Mouse (Mus musculus) ES-E14 (cell line): ENCODE data around the gene Fbxo47. TPM values are rescaled to one million over a fixed set of nuclear protein-coding genes. Genes with fewer than 3 reads are reported as not detected.

Experiments
- DNase-seq: peaks from one replicate; pipeline ENCODE4 v3.0.0-alpha.2; 2013; ENCODE audit warnings: low read depth, low spot score
- H3K27ac ChIP-seq: 2 replicates; pipeline ENCODE4 v1.5.1; 2012; ENCODE audit warnings: low read depth, mild to moderate bottlenecking, low read length, moderate library complexity, mixed read lengths; ENCODE audit not compliant: poor library complexity, insufficient read depth, severe bottlenecking
- H3K36me3 ChIP-seq: 2 replicates; pipeline ENCODE4 v1.6.1; 2012; ENCODE audit warnings: mild to moderate bottlenecking, low read length, moderate library complexity, mixed read lengths; ENCODE audit not compliant: control insufficient read depth, poor library complexity, insufficient read depth, severe bottlenecking
- H3K4me1 ChIP-seq, 2 experiments: fragments of 150-350 bp in 1 of 2; sonication (generic) in 1 of 2; 2 replicates each; pipeline ENCODE4 v1.6.1; 2012; ENCODE audit warnings: low read length in 2 of 2, mild to moderate bottlenecking in 1 of 2, mixed read lengths in 1 of 2; ENCODE audit not compliant: control insufficient read depth in 2 of 2, insufficient read depth in 2 of 2, poor library complexity in 1 of 2
- H3K4me3 ChIP-seq, 2 experiments: fragments of 150-350 bp in 1 of 2; sonication (generic) in 1 of 2; 2 replicates each; pipeline ENCODE4 v1.5.1; 2012; ENCODE audit warnings: low read length in 2 of 2, low read depth in 1 of 2, mild to moderate bottlenecking in 1 of 2, mixed read lengths in 1 of 2; ENCODE audit not compliant: insufficient read depth in 1 of 2, poor library complexity in 1 of 2, severe bottlenecking in 1 of 2
- H3K9ac ChIP-seq: 2 replicates; pipeline ENCODE4 v1.6.1; 2012; ENCODE audit warnings: low read depth, mild to moderate bottlenecking, low read length, mixed read lengths; ENCODE audit not compliant: poor library complexity, insufficient read depth, severe bottlenecking
- H3K9me3 ChIP-seq: fragments of 150-350 bp; sonication (generic); 2 replicates; pipeline ENCODE4 v1.6.1; 2012; ENCODE audit warnings: low read depth, mild to moderate bottlenecking, low read length; ENCODE audit not compliant: control insufficient read depth, insufficient read depth
- CHD2 ChIP-seq: IDR thresholded peaks from 2 replicates; pipeline ENCODE4 v1.6.1; 2014; ENCODE audit warnings: mild to moderate bottlenecking, low read depth, low read length, inconsistent platforms
- HCFC1 ChIP-seq: IDR thresholded peaks from 2 replicates; pipeline ENCODE4 v1.6.1; 2012; ENCODE audit warnings: low read length, inconsistent platforms, borderline replicate concordance; ENCODE audit not compliant: insufficient read depth
- MAFK ChIP-seq: IDR thresholded peaks from 2 replicates; pipeline ENCODE4 v1.6.1; 2014; ENCODE audit warnings: mild to moderate bottlenecking, low read depth, low read length, inconsistent platforms; ENCODE audit not compliant: insufficient read depth
- ZC3H11A ChIP-seq: IDR thresholded peaks from 2 replicates; pipeline ENCODE4 v1.6.1; 2012; ENCODE audit warnings: low read depth, mild to moderate bottlenecking, inconsistent platforms, low read length, borderline replicate concordance
- ZNF384 ChIP-seq: IDR thresholded peaks from 2 replicates; pipeline ENCODE4 v1.6.1; 2012; ENCODE audit warnings: low read depth, low read length, inconsistent platforms
- in situ Hi-C, 2 experiments: fragments of 600-800 bp; cut with MboI; formaldehyde crosslinking; loops; one replicate each; pipeline ENCODE4 v1.15.1; 2025; ENCODE audit warnings: low sequenced_read_pairs in 2 of 2, inconsistent platforms in 1 of 2; ENCODE audit not compliant: unreplicated experiment in 2 of 2
- total RNA-seq: library from RNA; depleted of rRNA; stranded (reverse); fragments of 300-350 nt; gene quantifications from 2 replicates; pipeline ENCODE4 v1.2.3, GENCODE M21; 2012

The Fbxo47 gene
- total RNA-seq, 1 experiment, result 4.1 TPM

DNA sequence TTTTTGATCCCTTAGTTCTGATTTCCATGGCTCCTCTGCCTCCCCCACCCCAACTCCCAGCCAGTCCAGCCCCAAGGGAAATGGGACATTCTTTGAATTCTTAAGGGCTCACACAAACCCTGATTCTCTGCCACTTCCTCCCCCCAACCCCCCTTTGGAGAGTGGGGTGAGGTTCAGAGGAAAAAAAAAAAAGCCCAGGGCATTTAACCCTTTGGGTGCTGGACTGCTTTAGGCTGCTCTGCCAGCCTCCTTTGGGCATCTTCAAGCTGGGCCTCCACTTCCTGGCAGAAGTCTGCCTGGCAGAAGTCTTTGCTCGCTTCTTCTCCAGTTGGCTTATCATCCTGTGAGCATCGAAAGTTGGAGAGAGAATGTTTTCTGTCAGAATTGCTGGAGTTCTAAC lies 75.9 kb downstream of the Fbxo47 start:
- H3K4me1 ChIP-seq, result peaks cover 14 to 63% of the 10 kb centered on the region in 2 experiments
- H3K36me3 ChIP-seq, result peaks cover 40% of the 10 kb centered on the region
- H3K9ac ChIP-seq, result no peak overlapping the region; the same call in 1 of the 2 replicates
- H3K9me3 ChIP-seq, result no peaks in the 10 kb centered on the region
- DNase-seq, result no peak
- in situ Hi-C loops, result no loop called here
- peak overlapping the region in 1 of 2 experiments; percentile 35; a peak in 2 of 4 replicates for H3K4me3 ChIP-seq
- no peak for TF ChIP-seq HCFC1
- 0 out of 2 replicates have a peak, but pooled peaks have one; percentile 17 for TF ChIP-seq CHD2
- TF ChIP-seq ZNF384, result peak; percentile 98
- H3K27ac ChIP-seq, result peak overlapping the region; percentile 84

DNA sequence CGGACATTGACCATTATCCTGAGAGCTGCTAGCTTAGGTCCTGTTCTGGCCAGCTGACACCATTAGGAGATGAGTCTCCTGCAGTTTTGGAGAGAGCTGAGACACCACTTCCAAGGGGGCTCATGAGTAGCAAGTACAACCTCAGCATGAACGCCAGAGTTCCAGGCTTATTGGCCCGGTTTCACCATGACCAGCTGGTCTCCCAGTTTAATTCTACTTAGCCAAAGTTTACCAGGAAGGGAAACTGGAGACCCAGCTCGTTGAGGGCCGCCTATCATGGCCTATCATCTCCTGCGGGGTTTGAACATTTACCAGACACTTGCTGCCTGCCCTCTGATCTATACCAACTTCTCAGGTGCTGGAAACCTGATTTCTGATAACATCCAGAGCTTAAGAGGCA lies 76.3 kb downstream of the Fbxo47 start:
- H3K4me3 ChIP-seq, result peak overlapping the region in 1 of 2 experiments; percentile 35; a peak in 1 of 4 replicates
- H3K9me3 ChIP-seq, result no peaks in the 10 kb centered on the region
- peaks cover 38% of the 10 kb centered on the region for H3K36me3 ChIP-seq
- H3K27ac ChIP-seq, result peak overlapping the region; percentile 81
- TF ChIP-seq ZC3H11A (no peak), CHD2 (no peak), MAFK (no peak)
- peaks cover 12 to 60% of the 10 kb centered on the region in 2 experiments; a peak in 3 of 4 replicates for H3K4me1 ChIP-seq
- in situ Hi-C loops, result no loop called here
- H3K9ac ChIP-seq, result peak overlapping the region; percentile 20; the same call in 1 of the 2 replicates
- DNase-seq, result no peak

GRCm38 (mm10) chr11:97806613-97806964 lies 77.4 kb downstream of the Fbxo47 start:
- Histone ChIP-seq H3K4me3 (peak overlapping the region; percentile 5 to 37; a peak in 3 of 4 replicates), H3K27ac (peak overlapping the region; percentile 48; the same call in 1 of the 2 replicates), H3K9me3 (no peaks in the 10 kb centered on the region), H3K4me1 (peaks cover 17 to 54% of the 10 kb centered on the region in 2 experiments; a peak in 3 of 4 replicates), H3K36me3 (peaks cover 34% of the 10 kb centered on the region), H3K9ac (no peak overlapping the region)
- in situ Hi-C loops, result no loop called here
- no peak for TF ChIP-seq ZC3H11A
- TF ChIP-seq MAFK, result no peak
- no peak for TF ChIP-seq ZNF384
- TF ChIP-seq HCFC1, result no peak
- no peak for TF ChIP-seq CHD2
- no peak for DNase-seq

GRCm38 (mm10) chr11:97805662-97806612 lies 78.0 kb downstream of the Fbxo47 start:
- peaks cover 17 to 54% of the 10 kb centered on the region in 2 experiments; a peak in 3 of 4 replicates for H3K4me1 ChIP-seq
- peaks cover 34% of the 10 kb centered on the region for H3K36me3 ChIP-seq
- TF ChIP-seq CHD2 (0 out of 2 replicates have a peak, but pooled peaks have one; percentile 16), MAFK (no peak)
- peak overlapping the region; percentile 48 for H3K27ac ChIP-seq
- in situ Hi-C loops, result no loop called here
- H3K9ac ChIP-seq, result peak overlapping the region; percentile 16; the same call in 1 of the 2 replicates
- no peaks in the 10 kb centered on the region for H3K9me3 ChIP-seq
- no peak for DNase-seq
- peak overlapping the region; percentile 5 to 37; a peak in 3 of 4 replicates for H3K4me3 ChIP-seq
